Mouse (Mus musculus) lung, postnatal 25 days (tissue): ENCODE measurements around the gene Kifc1.
"Not testable (repeated sequence)": the region's sequence is repeated elsewhere in the genome, so short reads cannot be mapped to it uniquely, and the experiment has no call there.

ENCODE experiments used
- DNase-seq: peaks from one replicate; pipeline ENCODE4 v3.0.0; 2022; ENCODE audit warnings: low spot score

Gene Kifc1

DNA sequence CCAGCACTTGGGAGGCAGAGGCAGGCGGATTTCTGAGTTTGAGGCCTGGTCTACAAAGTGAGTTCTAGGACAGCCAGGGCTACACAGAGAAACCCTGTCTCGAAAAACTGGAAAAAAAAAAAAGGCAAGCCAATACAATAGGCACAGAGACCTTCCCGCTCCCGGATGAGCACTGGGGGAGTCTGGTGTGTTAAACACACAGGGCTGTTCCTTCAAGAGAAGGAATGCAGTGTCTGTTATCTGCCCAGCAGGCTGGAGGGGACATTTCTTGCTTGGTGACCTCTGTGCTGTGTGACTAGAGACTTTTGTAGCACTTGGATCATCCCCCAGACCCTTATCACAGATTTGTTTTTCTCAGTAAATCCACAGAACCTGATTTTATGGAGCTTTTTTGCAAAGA is 11.2 kb upstream of the Kifc1 start:
- no peak for DNase-seq

DNA sequence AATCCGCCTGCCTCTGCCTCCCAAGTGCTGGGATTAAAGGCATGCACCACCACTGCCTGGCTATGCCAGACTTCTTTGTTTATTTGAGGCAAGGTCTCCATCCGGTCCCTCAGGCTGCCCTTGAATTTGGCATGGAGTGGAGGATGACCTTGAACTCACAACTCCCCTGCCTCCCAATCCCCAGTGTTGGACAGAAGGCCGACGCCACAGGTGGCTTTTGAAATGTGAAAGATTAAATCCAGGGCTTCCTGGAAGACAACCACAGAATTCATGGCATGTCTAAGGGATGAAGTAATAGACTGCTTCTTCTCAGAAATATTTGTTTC is 10.5 kb upstream of the Kifc1 start:
- DNase-seq, result no peak

DNA sequence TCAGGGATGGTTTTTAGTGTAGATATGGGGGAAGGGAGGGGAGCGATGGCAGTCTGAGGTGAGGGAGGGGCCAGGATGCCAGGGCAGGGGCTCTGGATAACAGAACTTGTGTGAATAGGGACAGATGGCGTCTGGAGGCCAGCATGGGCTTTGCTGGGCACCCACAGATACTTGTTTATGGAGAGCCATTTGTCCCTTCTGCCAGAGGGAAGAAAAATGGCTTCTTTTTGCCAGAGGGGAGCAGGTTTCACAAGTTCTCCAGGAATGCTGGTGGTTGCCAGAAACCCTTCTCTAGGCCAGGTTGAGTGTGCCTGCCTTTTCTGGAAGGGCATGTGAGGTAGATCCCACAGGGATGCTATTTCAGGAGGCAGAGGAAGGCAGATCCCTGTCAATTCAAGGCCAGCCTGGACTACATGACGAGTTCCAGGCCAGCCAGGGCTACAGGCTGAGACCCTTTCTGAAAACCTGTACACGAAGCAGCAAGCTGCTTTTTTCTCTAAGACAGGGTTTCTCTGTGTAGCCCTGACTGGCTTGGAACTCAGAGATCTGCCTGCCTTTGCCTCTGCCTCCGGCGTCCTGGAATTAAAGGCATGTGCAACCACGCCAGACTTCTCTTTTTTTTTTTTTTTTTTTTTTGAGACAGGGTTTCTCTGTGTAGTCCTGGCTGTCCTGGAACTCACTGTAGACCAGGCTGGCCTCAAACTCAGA is 10.0 kb upstream of the Kifc1 start:
- DNase-seq, result no peak

DNA sequence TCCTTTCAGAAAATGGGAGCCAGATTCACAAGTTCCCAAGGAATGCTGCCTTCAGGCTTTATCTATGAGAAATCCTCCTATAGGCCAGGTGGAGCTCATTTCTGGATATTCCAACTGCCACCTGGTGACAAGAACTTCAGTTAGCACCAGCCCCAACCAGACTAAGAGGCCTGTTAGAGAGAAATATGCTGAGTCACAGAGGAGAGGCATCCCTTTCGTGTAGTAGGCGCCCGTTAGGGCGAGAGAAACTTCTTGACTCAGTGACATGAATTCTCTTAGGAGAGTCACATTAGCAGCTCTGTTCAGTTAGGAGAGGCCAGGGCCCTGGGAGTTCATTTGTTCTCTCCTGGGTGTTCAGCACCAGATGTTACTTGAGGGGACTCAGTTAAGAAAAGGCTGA is 9.2 kb upstream of the Kifc1 start:
- no peak for DNase-seq

DNA sequence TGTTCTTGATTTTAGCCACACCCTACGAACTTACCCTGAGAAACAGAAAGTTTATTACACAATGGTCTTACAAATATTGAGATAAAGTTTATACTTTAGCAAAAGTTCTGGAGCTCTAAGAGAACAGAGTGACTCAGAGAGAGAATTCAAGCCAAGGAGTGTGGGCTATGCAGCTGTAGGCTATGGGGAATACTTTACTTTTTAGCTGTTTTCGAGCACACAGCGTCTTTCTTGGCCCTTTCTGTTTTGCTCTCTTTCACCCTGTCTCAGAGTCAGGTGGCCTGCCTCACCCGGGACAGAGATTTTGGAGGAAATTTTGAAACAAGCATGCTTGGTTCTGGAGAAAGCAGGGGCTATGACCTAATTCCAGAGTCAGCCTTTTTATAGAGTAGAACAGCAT is 7.7 kb upstream of the Kifc1 start:
- DNase-seq, result not testable (repeated sequence)

DNA sequence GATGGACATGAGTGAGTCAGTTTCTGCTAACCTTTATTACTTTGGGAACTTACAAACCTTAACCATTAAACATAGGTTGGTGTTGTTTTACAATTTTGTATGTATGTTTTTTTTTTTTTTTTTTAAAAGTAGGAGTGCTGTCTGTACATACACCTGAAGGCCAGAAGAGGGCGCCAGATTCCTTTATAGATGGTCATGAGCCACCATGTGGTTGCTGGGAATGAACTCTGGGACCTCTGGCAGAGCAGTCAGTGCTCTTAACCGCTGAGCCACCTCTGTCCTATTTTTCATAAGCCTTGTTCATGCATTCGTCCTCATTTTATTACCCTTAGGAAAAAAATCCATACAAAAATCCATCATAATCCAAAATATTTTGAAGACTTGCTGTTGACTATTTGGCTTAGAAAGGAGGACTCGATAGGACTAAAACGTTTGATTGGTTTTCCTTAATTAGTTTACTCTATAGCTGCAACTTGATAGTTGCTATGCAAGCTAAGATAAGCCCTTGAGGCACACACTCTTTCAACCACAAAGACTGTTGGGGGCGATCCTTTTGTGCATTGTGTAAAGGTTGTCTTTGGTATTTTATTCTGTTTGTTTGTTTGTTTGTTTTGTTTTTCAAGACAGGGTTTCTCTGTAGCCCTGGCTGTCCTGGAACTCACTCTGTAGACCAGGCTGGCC is 6.8 kb upstream of the Kifc1 start:
- DNase-seq, result peak; percentile 48

DNA sequence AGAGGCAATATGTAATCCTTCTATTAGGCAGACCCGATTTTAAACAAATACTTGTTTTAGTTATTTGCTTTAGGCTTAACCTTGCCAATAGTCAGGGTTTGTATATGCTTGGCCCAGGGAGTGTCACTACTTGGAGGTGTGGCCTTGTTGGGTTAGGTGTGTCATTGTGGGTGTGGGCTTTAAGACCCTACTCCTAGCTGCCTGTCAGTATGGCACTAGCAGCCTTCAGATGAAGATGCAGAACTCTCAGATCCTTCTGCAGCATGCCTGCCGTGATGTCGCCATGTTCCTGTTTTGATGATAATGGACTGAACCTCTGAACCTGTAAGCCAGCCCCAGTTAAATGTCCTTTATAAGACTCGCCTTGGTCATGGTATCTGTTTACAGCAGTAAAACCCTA is 2.5 kb upstream of the Kifc1 start:
- DNase-seq, result not testable (repeated sequence)

DNA sequence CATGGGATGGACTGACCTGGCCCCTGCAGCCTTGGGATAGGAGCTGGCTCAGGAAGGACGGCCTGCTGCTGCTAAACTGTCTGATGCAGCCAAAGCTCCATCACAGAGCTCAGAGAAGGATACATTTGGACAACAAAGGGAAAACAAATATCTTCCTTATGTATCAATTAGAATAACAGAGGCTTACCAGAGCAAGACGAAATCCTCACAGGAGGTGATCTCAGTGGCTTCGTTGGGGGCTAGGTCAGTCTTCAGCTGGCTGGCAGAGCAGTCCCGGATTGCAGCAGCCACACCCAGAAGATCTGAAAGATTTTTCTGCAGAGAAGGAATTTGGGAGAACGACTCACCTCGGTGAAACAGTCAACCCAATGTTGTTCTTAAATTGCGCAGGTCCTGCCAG is 2.0 kb upstream of the Kifc1 start:
- no peak for DNase-seq

DNA sequence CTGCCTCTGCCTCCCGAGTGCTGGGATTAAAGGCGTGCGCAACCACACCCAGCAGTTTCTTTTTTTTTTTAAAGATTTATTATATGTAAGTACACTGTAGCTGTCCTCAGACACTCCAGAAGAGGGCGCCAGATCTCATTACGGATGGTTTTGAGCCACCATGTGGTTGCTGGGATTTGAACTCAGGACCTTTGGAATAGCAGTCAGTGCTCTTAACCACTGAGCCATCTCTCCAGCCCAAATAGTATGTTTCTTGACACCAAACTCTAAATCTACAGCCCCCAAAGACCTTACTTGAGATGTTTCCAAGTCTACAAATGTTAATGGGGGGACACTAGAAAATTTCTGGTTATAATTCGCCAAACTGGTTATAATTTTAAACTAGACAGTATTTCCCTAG is 1.4 kb upstream of the Kifc1 start:
- DNase-seq, result not testable (repeated sequence)

DNA sequence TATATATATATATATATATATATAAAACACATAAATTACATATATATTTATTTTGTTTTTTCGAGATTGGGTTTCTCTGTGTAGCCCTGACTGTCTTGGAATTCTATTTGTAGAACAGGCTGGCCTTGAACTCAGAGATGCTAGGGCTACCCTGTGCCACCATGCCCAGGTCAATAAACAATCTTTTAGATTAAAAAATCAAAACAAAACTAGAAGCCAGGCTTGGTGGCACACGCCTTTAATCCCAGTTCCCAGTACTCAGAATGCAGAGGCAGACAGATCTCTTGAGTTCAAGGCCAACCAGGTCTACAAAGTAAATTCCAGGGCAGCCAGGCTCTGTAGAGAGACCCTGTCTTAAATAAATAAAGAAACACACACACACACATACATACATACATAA is 896 bp upstream of the Kifc1 start:
- no peak for DNase-seq

DNA sequence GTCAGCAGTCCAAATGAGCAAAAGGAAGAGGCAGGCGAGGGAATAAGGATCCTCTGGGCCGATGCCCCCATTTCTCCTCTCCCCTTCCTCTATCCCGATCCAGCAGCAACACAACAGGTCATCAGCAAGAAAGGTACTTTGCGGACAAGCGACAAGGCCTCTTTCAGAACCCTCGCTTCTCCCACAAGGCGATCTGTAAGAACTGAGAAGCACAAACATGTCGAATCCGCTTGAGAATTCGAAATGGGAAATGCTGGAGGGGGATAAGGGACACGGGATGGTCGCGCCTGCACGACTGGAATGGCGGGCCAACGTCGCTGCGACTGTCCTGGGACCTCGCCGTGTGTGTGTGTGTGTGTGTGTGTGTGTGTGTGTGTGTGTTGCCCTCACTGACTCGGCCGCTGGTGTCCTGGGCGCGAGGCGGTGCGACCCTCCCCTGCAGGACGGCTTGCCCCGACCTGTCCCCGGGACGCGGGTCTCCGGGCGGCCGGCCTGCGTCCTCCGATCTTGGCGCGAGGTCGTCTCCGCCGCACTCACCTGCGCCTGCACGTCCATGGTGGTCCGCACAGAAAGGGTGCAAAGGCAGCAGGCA is 424 bp downstream of the Kifc1 start:
- not testable (repeated sequence) for DNase-seq

DNA sequence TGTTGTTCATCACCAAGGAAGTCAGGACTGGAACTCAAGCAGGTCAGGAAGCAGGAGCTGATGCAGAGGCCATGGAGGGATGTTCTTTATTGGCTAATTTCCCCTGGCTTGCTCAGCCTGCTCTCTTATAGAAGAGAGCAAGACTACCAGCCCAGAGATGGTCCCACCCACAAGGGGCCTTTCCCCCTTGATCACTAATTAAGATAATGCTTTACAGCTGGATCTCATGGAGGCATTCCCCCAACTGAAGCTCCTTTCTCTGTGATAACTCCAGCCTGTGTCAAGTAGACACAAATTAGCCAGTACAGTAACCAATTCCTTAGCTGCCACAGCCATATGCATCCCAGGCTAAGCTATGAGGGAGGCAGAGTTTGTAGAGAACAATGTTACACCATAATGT is 2.2 kb downstream of the Kifc1 start:
- not testable (repeated sequence) for DNase-seq

DNA sequence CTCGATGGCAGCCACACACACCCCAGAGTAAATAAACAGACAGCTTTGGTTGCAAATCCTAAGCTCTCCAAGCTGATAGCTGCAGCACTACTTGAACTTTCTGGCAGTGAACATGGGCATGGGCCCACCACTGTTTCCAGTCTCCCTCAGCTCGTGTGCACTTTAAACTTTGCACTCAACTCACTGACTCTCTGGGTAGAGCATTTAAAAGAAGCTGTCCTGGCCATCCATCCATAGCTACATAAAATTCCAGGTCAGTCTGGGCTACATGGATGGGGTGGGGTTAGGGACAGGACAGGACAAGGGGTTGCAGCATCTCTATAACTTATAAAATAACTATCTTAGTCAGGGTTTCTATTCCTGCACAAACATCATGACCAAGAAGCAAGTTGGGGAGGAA is 2.7 kb downstream of the Kifc1 start:
- not testable (repeated sequence) for DNase-seq

DNA sequence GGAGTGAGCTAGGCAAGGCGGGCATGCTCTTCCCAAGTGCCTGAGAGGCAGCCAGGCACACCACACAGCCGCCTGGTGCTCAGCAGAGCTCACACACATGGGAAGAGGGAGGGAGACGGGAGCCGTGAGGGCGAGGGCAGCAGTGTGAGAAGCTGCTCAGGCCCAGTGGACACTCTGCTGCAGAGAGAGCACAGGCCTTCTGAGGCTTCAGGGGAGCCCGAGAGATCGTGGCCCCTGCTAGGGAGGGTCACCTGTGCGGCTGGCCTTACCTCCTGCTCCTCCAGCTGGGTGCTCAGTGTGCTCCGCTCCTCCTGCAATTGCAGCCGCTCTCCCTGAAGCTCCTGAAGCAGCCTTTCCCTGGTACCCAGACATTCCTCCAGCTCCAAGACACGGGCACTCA is 6.1 kb downstream of the Kifc1 start:
- DNase-seq, result not testable (repeated sequence)

DNA sequence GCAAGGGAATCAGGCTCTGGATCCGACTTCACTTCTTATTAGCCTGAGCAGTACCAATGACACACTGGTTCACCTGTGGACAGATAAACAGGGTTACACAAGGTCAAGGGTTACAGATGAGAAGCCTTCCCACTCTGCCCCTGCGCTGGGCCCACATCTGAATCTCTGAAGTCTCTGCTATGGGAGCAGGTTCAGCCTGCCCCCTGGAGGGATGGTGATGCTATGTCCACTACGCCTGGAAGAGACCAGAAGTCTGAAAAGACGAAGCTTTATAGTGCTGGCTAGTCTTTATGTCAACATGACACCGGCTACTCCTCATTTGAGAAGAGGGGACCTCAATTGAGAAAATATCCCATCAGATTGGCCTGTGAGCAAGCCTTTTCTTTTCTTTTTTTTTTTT is 14.7 kb downstream of the Kifc1 start:
- DNase-seq, result not testable (repeated sequence)

DNA sequence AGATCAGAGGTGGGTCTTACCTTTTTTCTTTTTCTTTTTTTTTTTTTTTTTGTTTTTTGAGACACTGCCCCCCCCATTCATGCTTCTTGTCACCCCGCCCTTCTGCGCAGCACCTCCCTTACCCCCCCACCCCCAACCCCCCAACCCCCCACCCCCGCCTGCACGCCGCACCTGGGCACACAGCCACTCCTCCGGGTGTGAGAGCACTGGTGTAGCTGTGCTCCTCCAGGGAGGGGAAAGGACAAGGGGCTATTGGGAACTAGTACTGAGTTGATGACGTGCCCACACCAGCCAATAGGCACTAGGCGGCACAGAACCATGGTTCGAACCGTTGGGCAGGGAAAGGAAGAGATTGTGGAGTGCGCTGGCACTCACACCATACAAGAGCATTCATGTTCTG is 16.1 kb downstream of the Kifc1 start:
- no peak for DNase-seq

DNA sequence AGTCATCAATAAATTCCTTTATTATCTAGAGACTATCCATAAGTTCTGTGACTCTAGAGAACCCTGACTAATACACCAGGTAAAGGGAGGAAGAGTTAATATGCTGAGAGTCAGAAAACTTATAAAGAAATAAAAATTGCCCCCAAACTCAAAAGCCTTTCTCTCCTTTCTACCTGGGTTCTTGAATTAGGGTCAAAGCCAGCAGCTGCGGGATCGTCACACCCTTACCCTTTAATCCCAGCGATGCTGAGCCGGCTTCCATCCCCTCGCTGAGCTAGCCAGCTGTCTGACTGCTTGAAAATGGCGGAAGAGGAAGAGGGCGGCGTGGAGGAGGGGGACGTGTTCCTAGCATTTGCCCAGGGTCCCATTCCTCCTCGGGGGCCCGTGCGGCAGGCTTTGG is 16.9 kb downstream of the Kifc1 start, which contains the start of gene Gm7029:
Gene Gm7029, plus strand, starts transcription at position 301 of the 400 bp plus-strand sequence.
- DNase-seq, result not testable (repeated sequence)

DNA sequence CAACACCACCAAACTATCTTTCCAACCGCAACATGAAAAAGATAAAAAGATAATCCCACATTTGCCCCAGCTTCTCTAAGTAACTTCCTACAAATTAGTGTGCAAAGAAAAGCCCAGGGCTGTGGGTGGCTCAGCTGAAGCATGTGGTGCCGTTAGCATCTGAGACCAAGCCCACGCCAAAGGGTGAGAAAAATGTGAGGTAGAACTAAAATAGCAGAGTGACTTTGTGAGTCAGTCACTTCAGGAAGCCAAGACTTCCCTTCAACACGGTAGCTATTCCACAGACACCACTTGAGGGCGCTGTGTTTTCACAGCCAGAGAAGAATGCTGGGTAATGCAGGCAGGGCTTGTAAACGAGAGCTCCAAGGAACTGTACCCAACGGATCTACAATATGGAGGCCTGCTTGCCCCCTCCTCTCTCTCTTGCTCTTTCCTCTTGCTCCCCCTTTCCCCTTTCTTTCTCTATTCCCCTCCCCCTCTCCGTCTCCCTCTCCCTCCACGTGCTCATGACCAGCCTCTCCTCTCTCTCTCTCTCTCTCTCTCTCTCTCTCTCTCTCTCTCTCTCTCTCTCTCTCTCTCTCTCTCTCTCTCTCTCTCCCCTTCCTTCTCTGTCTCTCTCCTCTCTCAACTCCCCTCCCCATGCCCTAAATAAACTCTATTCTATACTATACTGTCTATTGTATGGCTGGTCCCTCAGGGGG is 25.0 kb downstream of the Kifc1 start:
- peak; percentile 60 for DNase-seq

DNA sequence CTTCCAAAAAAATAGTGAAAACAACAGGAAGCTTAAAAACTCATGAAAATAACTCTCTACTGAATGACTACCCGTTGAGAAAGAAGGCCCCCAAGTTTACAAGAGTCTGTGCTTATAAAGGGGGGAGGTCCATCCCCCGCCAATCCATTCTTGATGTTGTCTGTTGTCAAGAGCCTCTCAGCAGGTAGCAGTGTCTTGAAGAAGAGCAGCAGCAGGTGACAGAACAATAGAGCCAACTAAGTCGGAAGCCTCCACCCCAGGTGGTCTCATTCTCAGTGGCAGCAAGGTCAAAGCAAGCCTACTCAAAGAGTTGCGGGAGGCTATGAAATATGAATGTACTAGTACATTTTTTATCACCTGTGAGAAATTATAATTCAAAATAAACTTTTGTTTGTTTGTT is 32.6 kb downstream of the Kifc1 start:
- no peak for DNase-seq

DNA sequence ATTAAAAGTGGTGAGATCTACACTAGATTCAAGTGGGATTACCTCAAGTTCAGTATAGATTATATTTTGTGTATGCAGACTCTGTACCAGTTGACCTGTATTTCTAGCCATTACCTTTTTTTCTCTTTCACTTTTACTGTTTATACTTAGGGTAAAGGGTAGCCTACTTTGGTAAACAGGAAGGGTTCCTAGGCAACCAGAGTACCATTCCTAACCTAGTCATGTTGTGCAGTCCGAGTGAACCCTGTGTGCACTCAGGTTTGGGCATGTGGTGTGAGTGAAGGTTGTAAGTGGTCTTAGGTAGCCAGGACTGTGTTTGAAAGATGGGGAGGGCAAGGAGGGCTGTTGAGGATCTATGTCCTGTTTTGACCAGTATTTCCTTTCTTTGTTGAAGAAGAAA is 39.1 kb downstream of the Kifc1 start:
- DNase-seq, result no peak

DNA sequence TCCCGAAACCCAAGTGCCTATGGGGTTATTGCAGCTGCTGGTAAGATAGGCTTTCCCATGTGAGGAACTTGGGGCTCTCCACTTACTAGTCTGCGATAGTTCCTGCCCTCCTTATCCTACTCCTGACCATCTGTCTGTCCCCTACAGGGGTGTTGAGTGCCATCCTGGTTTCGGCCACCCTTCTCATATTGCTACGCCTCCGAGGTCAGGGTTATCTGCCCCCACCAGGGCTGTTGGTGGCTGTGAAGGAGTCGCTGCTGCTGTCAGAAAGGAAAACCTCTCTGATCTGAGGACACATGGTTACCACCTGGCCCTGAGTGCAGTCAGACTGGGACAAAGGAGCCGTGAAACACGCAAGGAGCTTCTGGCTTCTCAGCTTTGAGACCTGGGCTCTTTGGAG is 42.3 kb downstream of the Kifc1 start:
- no peak for DNase-seq

DNA sequence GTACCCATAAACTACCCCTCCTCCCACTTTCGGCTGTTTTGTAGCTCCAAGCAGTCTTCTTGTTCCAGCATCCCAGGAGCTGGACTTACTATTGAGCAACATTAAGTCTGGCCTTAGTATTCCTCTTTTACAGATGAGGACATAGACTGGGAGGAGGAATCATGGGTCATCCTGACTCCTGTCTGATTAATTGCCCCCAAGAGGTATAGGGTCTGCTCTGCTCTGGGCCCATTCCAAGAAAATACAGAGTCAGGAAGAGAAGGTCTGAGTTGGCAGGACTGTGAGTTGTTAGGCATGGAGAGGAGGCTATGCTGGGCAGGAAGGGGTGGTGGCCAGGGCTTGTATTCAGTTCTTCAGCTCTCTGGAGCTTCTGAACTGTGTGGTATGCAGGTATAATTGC is 46.3 kb downstream of the Kifc1 start:
- DNase-seq, result no peak
